Comparison of ENCODE assay signal across 19 mouse cellular contexts in the genomic region with DNA sequence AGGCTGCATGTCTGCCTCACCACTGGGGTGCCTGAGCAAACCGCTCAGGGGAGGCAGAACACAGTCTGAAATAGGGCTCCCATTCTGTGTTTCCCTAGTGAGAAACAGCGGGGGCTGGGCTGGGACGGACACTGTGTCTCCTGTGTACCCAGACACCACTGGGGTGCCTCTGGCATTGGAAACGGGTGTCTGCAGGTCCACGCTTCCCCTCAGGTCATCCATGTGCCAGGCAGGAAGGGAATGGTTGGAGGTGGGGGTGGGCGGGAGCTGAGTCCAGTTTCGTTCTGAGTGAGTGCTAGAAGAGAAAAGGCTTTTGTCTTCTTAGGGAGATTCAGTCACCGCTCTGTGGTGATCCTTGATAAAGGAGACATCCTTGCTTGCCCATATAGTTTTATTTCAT.
DNase-seq lines count a peak whose midpoint lies in the region; ATAC-seq and TF ChIP-seq lines count a peak whose summit lies in the region.
"Had no signal": no experiment of that assay in that cellular context is flagged by ENCODE, and none has a peak within 500 bp of the region (broad histone marks: within the 10 kb centered on the region; RNA-seq: fewer than 3 reads in every experiment).

No protein-coding gene starts in this region.

- H3K4me1 ChIP-seq in hindbrain, postnatal 0 days (ENCODE audit: insufficient read depth, low read length) = no peaks in the 10 kb centered on the region
- no peaks in the 10 kb centered on the region for H3K4me1 ChIP-seq in hindbrain, embryonic 11.5 days (replicated peaks; ENCODE audit: control insufficient read depth, insufficient read depth, low read length)
- H3K4me1 ChIP-seq: heart, embryonic 10.5 days; heart, embryonic 15.5 days; hindbrain, embryonic 15.5 days had no signal

- 0 out of 2 replicates have a peak, but pooled peaks have one; percentile 27 for ATAC-seq in hindbrain, postnatal 0 days
- ATAC-seq in hindbrain, embryonic 11.5 days (ENCODE audit: low FRiP score) = no peak
- ATAC-seq: forebrain, embryonic 13.5 days; forebrain, postnatal 0 days had no signal

- WGBS in hindbrain, postnatal 0 days = 44% methylated on average over 8 of the region's 8 CpGs
- 59% methylated on average over 8 of the region's 8 CpGs for WGBS in hindbrain, embryonic 11.5 days

- no peaks in the 10 kb centered on the region for H3K36me3 ChIP-seq in hindbrain, postnatal 0 days (ENCODE audit: insufficient read depth, low read length)
- H3K36me3 ChIP-seq in hindbrain, embryonic 11.5 days (ENCODE audit: control insufficient read depth, insufficient read depth, low read length) = no peaks in the 10 kb centered on the region
- H3K36me3 ChIP-seq: embryonic facial prominence, embryonic 10.5 days; heart, embryonic 10.5 days; heart, embryonic 15.5 days; hindbrain, embryonic 15.5 days had no signal

- no peak for TF ChIP-seq CTCF in hindbrain, postnatal 0 days (IDR thresholded peaks at IDR 0.05; ENCODE audit: low read depth)

- DNase-seq in embryo, embryonic 11 days = peak; percentile 5
- no peak for DNase-seq in embryo, embryonic 10.5 days (ENCODE audit: low spot score)
- DNase-seq in hindbrain, postnatal 0 days (ENCODE audit: low spot score) = no peak
- no peak for DNase-seq in hindbrain, embryonic 11.5 days (ENCODE audit: low spot score)
- DNase-seq in retina, postnatal 1 day = peak; percentile 41
- DNase-seq in retina, embryonic 14.5 days (ENCODE audit: low spot score) = no peak
- DNase-seq in cerebellum, postnatal 25 days = no peak
- DNase-seq: adrenal gland, adult 2 months; adrenal gland, postnatal 25 days; cerebellum, adult 18-20 months; forebrain, postnatal 0 days; gastrocnemius, postnatal 36 days; heart, adult 18-20 months; heart, postnatal 14 days had no signal

- no peaks in the 10 kb centered on the region for H3K27me3 ChIP-seq in hindbrain, postnatal 0 days (ENCODE audit: insufficient read depth, low read length)
- H3K27me3 ChIP-seq in hindbrain, embryonic 11.5 days (ENCODE audit: control insufficient read depth, insufficient read depth, low read length) = no peaks in the 10 kb centered on the region
- H3K27me3 ChIP-seq: forebrain, embryonic 13.5 days; heart, embryonic 15.5 days; hindbrain, embryonic 15.5 days had no signal

- no peak overlapping the region for H3K4me2 ChIP-seq in hindbrain, postnatal 0 days (ENCODE audit: low read depth, low read length)
- H3K4me2 ChIP-seq in hindbrain, embryonic 11.5 days (replicated peaks; ENCODE audit: low read depth, low read length) = no peak overlapping the region
- H3K4me2 ChIP-seq: forebrain, embryonic 13.5 days; heart, embryonic 15.5 days; hindbrain, embryonic 15.5 days had no signal

- H3K9ac ChIP-seq in hindbrain, postnatal 0 days (replicated peaks; ENCODE audit: low read length) = no peak overlapping the region
- no peak overlapping the region for H3K9ac ChIP-seq in hindbrain, embryonic 11.5 days (ENCODE audit: low read depth, low read length)
- H3K9ac ChIP-seq: forebrain, embryonic 13.5 days; forebrain, postnatal 0 days; heart, embryonic 15.5 days; hindbrain, embryonic 15.5 days had no signal

- no peaks in the 10 kb centered on the region for H3K9me3 ChIP-seq in hindbrain, postnatal 0 days (ENCODE audit: low read length)
- H3K9me3 ChIP-seq in hindbrain, embryonic 11.5 days (ENCODE audit: control insufficient read depth, low read length) = no peaks in the 10 kb centered on the region
- H3K9me3 ChIP-seq: embryonic facial prominence, embryonic 10.5 days; forebrain, embryonic 13.5 days; heart, embryonic 10.5 days; heart, embryonic 15.5 days; hindbrain, embryonic 15.5 days had no signal

- no peak overlapping the region for H3K27ac ChIP-seq in hindbrain, postnatal 0 days
- H3K27ac ChIP-seq in hindbrain, embryonic 11.5 days (ENCODE audit: low read depth, low read length) = no peak overlapping the region
- H3K27ac ChIP-seq: embryonic facial prominence, embryonic 10.5 days; forebrain, embryonic 13.5 days; heart, embryonic 10.5 days; heart, embryonic 15.5 days; hindbrain, embryonic 15.5 days had no signal

- no peak overlapping the region for H3K4me3 ChIP-seq in hindbrain, postnatal 0 days (ENCODE audit: low read length)
- H3K4me3 ChIP-seq in hindbrain, embryonic 11.5 days (ENCODE audit: low read depth, low read length) = no peak overlapping the region
- H3K4me3 ChIP-seq: embryonic facial prominence, embryonic 10.5 days; forebrain, embryonic 13.5 days; heart, embryonic 10.5 days; heart, embryonic 15.5 days; hindbrain, embryonic 15.5 days had no signal

Comparison
In these comparisons a context has a peak if more than half of its experiments do, and no peak if none do; other contexts are left out.
1. DNase-seq: peak in embryo, embryonic 11 days (single experiment) and retina, postnatal 1 day (single experiment); none in embryo, embryonic 10.5 days (single experiment), hindbrain, postnatal 0 days (single experiment), hindbrain, embryonic 11.5 days (single experiment), retina, embryonic 14.5 days (single experiment) and cerebellum, postnatal 25 days (0 of 2).